Mouse (Mus musculus): ENCODE measurements around the gene Tgm5.

DNA sequence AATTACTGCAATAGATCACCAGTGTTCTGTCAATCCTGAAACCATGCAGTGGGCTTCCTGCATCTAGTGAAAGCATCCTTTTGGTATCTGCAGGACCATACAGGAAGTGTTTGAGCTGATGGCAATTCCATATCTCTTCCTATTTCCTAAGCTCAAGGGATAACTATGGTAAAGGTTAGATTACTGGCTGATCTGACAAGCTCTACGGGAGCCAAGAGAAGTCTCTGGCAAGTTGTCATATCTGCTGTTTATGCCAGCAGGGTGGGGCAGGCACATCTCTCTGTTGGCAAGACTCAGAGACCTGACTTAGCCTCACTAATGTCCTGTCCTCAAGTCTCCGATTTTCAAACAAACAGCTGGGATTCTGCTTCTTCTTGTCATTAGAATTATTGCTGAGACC, 31.6 kb downstream of the Tgm5 start:
- no peak for TF ChIP-seq CTCF (IDR thresholded peaks at IDR 0.05)
- TF ChIP-seq EP300 (IDR thresholded peaks at IDR 0.05), result no peak

Measured in lung, postnatal 0 days (tissue).